Mouse (Mus musculus) E14TG2a.4 (cell line): ENCODE data around the gene Dicer1.

ENCODE experiments used
- CTCF ChIP-seq: conservative IDR thresholded peaks from 2 replicates; pipeline ENCODE4 v1.5.1; 2014; ENCODE audit warnings: low read length
- NANOG ChIP-seq: IDR thresholded peaks from 2 replicates; pipeline ENCODE4 v1.6.1; 2014; ENCODE audit warnings: borderline replicate concordance, low read length, mixed read lengths
- POU5F1 ChIP-seq: IDR thresholded peaks from 2 replicates; pipeline ENCODE4 v1.6.1; 2014; ENCODE audit warnings: low read length, borderline replicate concordance

DNA sequence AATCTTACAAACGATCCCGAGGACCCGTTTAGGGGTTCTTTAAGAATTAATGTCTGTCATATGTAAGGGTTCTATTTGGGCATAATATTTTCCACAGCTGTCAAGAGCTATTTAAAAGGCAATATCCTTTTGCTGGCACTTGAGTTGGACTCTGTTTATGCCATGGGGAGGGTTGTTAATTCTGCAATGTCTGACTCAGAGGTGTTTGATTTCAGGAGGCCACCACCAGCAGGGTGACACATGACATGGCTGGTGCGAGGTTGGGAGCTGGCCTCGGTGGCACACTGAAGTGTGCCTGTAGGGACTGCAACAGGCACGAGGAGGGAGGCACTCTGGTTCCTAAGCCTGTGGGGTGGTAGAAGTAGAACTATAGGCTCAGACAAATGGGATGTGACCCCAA is 85.8 kb downstream of the Dicer1 start:
- TF ChIP-seq CTCF = no peak
- no peak for TF ChIP-seq POU5F1
- no peak for TF ChIP-seq NANOG
